Mouse (Mus musculus): ENCODE measurements around the gene Arl4d. TPM values are rescaled to one million over a fixed set of nuclear protein-coding genes. Genes with fewer than 3 reads are reported as not detected.
A peak's percentile ranks its signal among the peaks of the same experiment; 100 is the strongest.

Gene Arl4d
- total RNA-seq, 2 experiments from 2014 or later = 22.6 to 27.5 TPM

GRCm38 (mm10) chr11:101674106-101674505 is 8.8 kb downstream of the Arl4d start:
- intact Hi-C loops (cut with DNase I) = no loop called here

GRCm38 (mm10) chr11:101675349-101675748 is 10.0 kb downstream of the Arl4d start:
- no peak for DNase-seq
- intact Hi-C loops (cut with DNase I) = no loop called here

More at GRCm38 (mm10) chr11:101674106-101674505, 8.8 kb downstream of the Arl4d start:
- DNase-seq = no peak

DNA sequence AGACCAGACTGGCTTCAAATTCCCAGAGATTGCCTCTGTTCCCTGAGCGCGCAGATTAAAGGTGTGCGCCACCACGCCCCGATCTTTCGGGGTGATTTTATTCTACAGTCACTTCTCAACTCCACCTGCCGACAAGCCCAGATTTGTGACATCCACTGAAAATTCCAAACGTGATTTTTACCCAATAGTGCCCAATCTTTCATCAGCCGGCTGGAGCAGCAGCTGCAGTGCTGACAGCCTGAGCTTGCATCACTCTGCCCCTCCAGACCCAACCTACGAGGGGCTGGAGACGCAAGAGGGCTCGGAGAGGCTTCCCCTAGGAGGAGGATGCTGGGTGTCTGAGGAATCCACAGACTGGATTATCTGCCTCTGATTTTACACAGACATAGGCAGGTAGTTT is 12.3 kb downstream of the Arl4d start:
- DNase-seq = no peak
- intact Hi-C loops (cut with DNase I) = no loop called here

DNA sequence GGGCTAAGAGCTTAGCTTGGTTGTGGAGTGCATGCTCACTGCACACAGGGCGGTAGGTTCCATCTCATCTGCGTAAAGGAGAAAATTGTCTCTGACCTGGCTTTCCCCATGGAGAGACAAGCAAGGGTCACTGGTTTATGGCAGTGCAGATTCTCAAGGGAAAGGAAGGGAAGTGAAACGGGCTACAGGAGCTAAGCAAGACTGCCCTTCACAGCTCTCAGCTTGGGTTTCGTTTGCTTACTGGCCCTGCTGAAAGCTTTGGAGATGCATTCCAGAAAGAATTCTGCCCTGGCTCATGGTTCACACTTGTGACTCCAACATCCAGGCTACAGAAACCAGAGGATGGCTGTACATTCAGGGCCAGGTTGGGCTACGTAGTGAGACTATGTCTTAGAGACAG is 13.4 kb downstream of the Arl4d start:
- intact Hi-C loops (cut with DNase I) = no loop called here
- DNase-seq = no peak

DNA sequence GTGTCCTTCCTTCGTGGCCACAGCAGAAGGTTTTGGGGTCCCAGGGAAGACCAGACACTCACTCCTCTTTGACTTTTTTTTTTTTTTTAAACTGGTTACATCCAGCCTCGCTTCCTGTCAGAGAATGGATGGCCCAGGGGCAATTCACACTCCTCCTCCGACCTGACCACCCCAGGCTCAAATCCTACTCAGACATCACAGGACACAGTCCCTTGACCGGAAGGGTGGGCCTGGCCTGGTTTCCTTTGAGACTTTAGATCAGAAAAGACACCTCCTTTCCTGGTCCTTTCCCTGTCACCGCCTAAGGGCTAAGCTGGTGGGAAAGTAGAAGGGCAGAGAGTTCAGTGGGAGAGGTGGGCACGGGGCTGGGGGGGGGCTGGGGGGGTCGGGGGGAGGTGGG is 14.6 kb downstream of the Arl4d start:
- peak in 1 of 2 experiments; percentile 43 for DNase-seq
- intact Hi-C loops (cut with DNase I) = no loop called here

GRCm38 (mm10) chr11:101680634-101681325 is 15.4 kb downstream of the Arl4d start:
- intact Hi-C loops (cut with DNase I) = no loop called here

GRCm38 (mm10) chr11:101681968-101682367 is 16.6 kb downstream of the Arl4d start:
- intact Hi-C loops (cut with DNase I) = no loop called here
- no peak for DNase-seq

More at GRCm38 (mm10) chr11:101680634-101681325, 15.4 kb downstream of the Arl4d start:
- DNase-seq = no peak

GRCm38 (mm10) chr11:101682410-101682960 is 17.1 kb downstream of the Arl4d start:
- no peak for DNase-seq
- intact Hi-C loops (cut with DNase I) = no loop called here

- intact Hi-C loops (cut with DNase I) = no loop called here
- DNase-seq = peak; percentile 75 to 76
Observed at GRCm38 (mm10) chr11:101687351-101688301, 22.3 kb downstream of the Arl4d start.

GRCm38 (mm10) chr11:101689701-101690113 is 24.4 kb downstream of the Arl4d start:
- intact Hi-C loops (cut with DNase I) = no loop called here
- DNase-seq = no peak

DNA sequence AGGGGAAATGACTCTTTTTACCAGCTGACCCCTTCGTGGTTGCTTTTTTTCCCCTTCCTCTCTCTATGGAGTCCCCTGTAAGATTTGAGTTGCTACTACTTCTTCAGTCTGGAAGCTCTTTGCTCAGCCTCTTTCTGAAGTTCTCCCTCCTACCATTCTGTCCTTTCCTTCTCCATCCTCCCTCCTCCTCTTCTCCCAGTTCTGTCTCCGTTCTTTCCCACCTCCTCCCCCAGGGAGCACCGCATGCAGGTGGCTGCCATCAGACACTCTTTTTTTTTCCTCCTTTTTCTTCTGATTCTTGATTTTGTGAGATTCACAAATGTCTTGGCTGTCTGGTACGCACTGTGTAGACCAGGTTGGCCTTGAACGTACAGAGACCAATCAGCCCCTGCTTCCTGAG is 25.0 kb downstream of the Arl4d start:
- intact Hi-C loops (cut with DNase I) = no loop called here
- no peak for DNase-seq

GRCm38 (mm10) chr11:101695906-101696661 is 30.7 kb downstream of the Arl4d start:
- intact Hi-C loops (cut with DNase I) = no loop called here
- DNase-seq = no peak

- DNase-seq = no peak
- intact Hi-C loops (cut with DNase I) = no loop called here
Observed at GRCm38 (mm10) chr11:101697156-101697861, 32.0 kb downstream of the Arl4d start.

DNA sequence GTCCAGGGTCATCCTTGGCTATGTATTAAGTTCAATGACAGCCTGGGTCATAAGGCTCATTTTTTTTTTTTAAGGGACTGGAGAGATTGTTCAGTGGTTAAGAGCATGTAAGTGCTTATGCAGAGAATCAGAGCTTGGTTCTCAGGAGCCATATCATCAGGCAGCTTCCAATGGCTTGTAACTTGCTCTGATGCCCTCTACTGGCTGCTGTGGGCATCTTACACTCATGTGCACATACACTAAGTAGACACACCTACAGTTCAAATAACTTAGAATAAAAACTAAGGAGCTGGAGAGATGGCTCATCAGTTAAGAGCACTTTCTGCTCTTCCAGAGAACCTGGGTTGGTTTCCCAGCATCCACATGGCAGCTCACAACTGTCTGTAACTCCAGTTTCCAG is 32.8 kb downstream of the Arl4d start:
- intact Hi-C loops (cut with DNase I) = no loop called here
- DNase-seq = no peak

- DNase-seq = no peak
- intact Hi-C loops (cut with DNase I) = no loop called here
Observed at GRCm38 (mm10) chr11:101699556-101699955, 34.2 kb downstream of the Arl4d start.

GRCm38 (mm10) chr11:101699991-101700390 is 34.6 kb downstream of the Arl4d start:
- intact Hi-C loops (cut with DNase I) = no loop called here

GRCm38 (mm10) chr11:101700446-101700845 is 35.1 kb downstream of the Arl4d start:
- no peak for DNase-seq
- intact Hi-C loops (cut with DNase I) = no loop called here

More at GRCm38 (mm10) chr11:101699991-101700390, 34.6 kb downstream of the Arl4d start:
- no peak for DNase-seq

DNA sequence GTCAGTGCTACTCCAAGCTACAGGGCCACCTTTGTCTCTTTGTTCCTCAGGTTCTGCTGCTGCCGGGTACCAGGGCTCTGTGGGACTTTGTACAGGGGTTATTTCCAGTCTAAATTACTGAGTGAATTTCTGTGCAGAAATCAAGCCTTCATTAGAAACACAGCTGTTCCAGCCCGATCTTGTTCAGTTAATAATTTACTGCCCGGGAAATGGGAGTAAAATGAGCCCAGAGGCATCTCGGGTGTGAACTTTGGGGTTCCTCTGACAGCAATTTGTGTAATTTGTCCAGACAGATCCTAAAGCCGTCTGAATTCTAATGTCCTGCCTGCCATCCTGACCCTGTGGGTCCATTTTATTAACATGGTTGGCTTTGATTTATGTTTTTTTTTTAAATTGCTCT is 38.7 kb downstream of the Arl4d start:
- DNase-seq = no peak
- intact Hi-C loops (cut with DNase I) = no loop called here

- intact Hi-C loops (cut with DNase I) = no loop called here
- no peak for DNase-seq
Observed at GRCm38 (mm10) chr11:101706764-101707448, 41.6 kb downstream of the Arl4d start.
